In genomic region chr2:30067962-30068361, GRCm38 (mm10) we compare ENCODE assay signal across 8 mouse cellular contexts. TPM values are rescaled to one million over a fixed set of nuclear protein-coding genes. Genes with fewer than 3 reads are reported as not detected.
A peak's percentile ranks its signal among the peaks of the same experiment; 100 is the strongest.
DNase-seq lines count a peak whose midpoint lies in the region; ATAC-seq and TF ChIP-seq lines count a peak whose summit lies in the region.

No protein-coding gene starts in this region.

- H3K4me3 ChIP-seq in heart, embryonic 16.5 days (ENCODE audit: low read length) = peak overlapping the region; percentile 96
- peak overlapping the region; percentile 50 for H3K4me3 ChIP-seq in bone marrow, adult 2 months (replicated peaks; ENCODE audit: control insufficient read depth, low read depth, low read length)
- peak overlapping the region; percentile 100 for H3K4me3 ChIP-seq in hindbrain, embryonic 14.5 days (replicated peaks; ENCODE audit: low read length)
- H3K4me3 ChIP-seq in midbrain, embryonic 12.5 days = peak overlapping the region; percentile 100

- no peak for TF ChIP-seq CTCF in bone marrow, adult 2 months (IDR thresholded peaks at IDR 0.05; ENCODE audit: control insufficient read depth, insufficient read depth, low read length)

- peaks cover 26% of the 10 kb centered on the region for H3K4me1 ChIP-seq in heart, embryonic 16.5 days (ENCODE audit: control insufficient read depth, insufficient read depth, low read length)
- H3K4me1 ChIP-seq in bone marrow, adult 2 months (ENCODE audit: control insufficient read depth, insufficient read depth, low read length) = peaks cover 2% of the 10 kb centered on the region; the same call in 1 of the 2 replicates
- peaks cover 22% of the 10 kb centered on the region for H3K4me1 ChIP-seq in hindbrain, embryonic 14.5 days (replicated peaks; ENCODE audit: control insufficient read depth, insufficient read depth, low read length)
- H3K4me1 ChIP-seq in midbrain, embryonic 12.5 days = peaks cover 34% of the 10 kb centered on the region

- TF ChIP-seq POLR2A in bone marrow, adult 2 months (IDR thresholded peaks at IDR 0.05; ENCODE audit: borderline replicate concordance, control insufficient read depth, low read depth, low read length) = no peak

- DNase-seq in heart, postnatal 14 days = no peak
- no peak for DNase-seq in hindbrain, embryonic 14.5 days (ENCODE audit: low spot score)
- no peak for DNase-seq in frontal cortex, postnatal 36 days (ENCODE audit: low spot score in 2 of 2)
- DNase-seq in adipocyte (ENCODE audit: low spot score) = no peak
- DNase-seq in ovary, postnatal 10 days (ENCODE audit: low spot score) = no peak

- peak overlapping the region; percentile 94 for H3K9ac ChIP-seq in heart, embryonic 16.5 days (ENCODE audit: low read length)
- peak overlapping the region; percentile 97 for H3K9ac ChIP-seq in hindbrain, embryonic 14.5 days
- H3K9ac ChIP-seq in midbrain, embryonic 12.5 days (replicated peaks) = peak overlapping the region; percentile 100

- intact Hi-C loops in heart, postnatal 14 days (cut with DNase I) = no loop called here

- H3K36me3 ChIP-seq in heart, embryonic 16.5 days (ENCODE audit: control insufficient read depth, insufficient read depth) = peaks cover 29% of the 10 kb centered on the region
- peaks cover 44% of the 10 kb centered on the region for H3K36me3 ChIP-seq in hindbrain, embryonic 14.5 days (replicated peaks; ENCODE audit: control insufficient read depth, insufficient read depth)
- peaks cover 38% of the 10 kb centered on the region for H3K36me3 ChIP-seq in midbrain, embryonic 12.5 days

- no peaks in the 10 kb centered on the region for H3K27me3 ChIP-seq in heart, embryonic 16.5 days (ENCODE audit: control insufficient read depth, insufficient read depth, low read length)
- no peaks in the 10 kb centered on the region for H3K27me3 ChIP-seq in hindbrain, embryonic 14.5 days (ENCODE audit: control insufficient read depth, insufficient read depth, low read length)
- no peaks in the 10 kb centered on the region for H3K27me3 ChIP-seq in midbrain, embryonic 12.5 days

- ATAC-seq in heart, embryonic 16.5 days (replicated peaks; ENCODE audit: extremely low read depth, insufficient read depth, low FRiP score) = no peak
- ATAC-seq in hindbrain, embryonic 14.5 days (ENCODE audit: low FRiP score) = no peak
- ATAC-seq in midbrain, embryonic 12.5 days (ENCODE audit: low FRiP score, low read depth) = no peak

- H3K4me2 ChIP-seq in heart, embryonic 16.5 days (ENCODE audit: low read depth, low read length) = peak overlapping the region; percentile 76
- peak overlapping the region; percentile 69 for H3K4me2 ChIP-seq in hindbrain, embryonic 14.5 days (replicated peaks)
- H3K4me2 ChIP-seq in midbrain, embryonic 12.5 days (replicated peaks) = peak overlapping the region; percentile 74

- no peak overlapping the region for H3K27ac ChIP-seq in heart, embryonic 16.5 days (ENCODE audit: low read length)
- no peak overlapping the region for H3K27ac ChIP-seq in bone marrow, adult 2 months (ENCODE audit: control insufficient read depth, insufficient read depth, low read depth, low read length, poor library complexity)
- 0 out of 2 replicates have a peak overlapping the region, but pooled peaks have one; percentile 100 for H3K27ac ChIP-seq in hindbrain, embryonic 14.5 days
- no peak overlapping the region; the same call in 1 of the 2 replicates for H3K27ac ChIP-seq in midbrain, embryonic 12.5 days (replicated peaks)

- 25% methylated on average over 7 of the region's 7 CpGs for WGBS in heart, embryonic 16.5 days
- WGBS in bone marrow, adult 2 months = 11% methylated on average over 7 of the region's 7 CpGs
- WGBS in hindbrain, embryonic 14.5 days = 32% methylated on average over 7 of the region's 7 CpGs
- 33% methylated on average over 7 of the region's 7 CpGs for WGBS in midbrain, embryonic 12.5 days

- no peaks in the 10 kb centered on the region for H3K9me3 ChIP-seq in heart, embryonic 16.5 days (replicated peaks; ENCODE audit: control insufficient read depth, low read length)
- H3K9me3 ChIP-seq in hindbrain, embryonic 14.5 days (ENCODE audit: control insufficient read depth, low read length) = no peaks in the 10 kb centered on the region
- H3K9me3 ChIP-seq in midbrain, embryonic 12.5 days = no peaks in the 10 kb centered on the region

RNA-seq across cellular contexts. Expression of gene Pkn3, which starts 9.5 kb away (rescaled TPM):
- 9.4 and 11.7 TPM in 2 replicates for polyA plus RNA-seq in heart, embryonic 16.5 days (2015; fragmentation: Nextera tagmentation; extraction: Ambion mirVana)
- total RNA-seq in heart, postnatal 14 days (2021) = 10 to 100 TPM; 10.3 to 12.2 TPM
- 5.0 and 8.1 TPM in 2 replicates for polyA plus RNA-seq in bone marrow, adult 2 months (2011; ENCODE audit: insufficient read depth, insufficient read length, low replicate concordance, missing spikeins)
- polyA plus RNA-seq in hindbrain, embryonic 14.5 days (2014; fragmentation: Nextera tagmentation; extraction: Ambion mirVana) = 1.6 and 1.9 TPM in 2 replicates
- polyA plus RNA-seq in midbrain, embryonic 12.5 days (2016; fragmentation: Nextera tagmentation; extraction: Ambion mirVana) = 8.7 and 9.2 TPM in 2 replicates

RNA-seq across cellular contexts. Expression of gene Set, which starts 10.8 kb away (rescaled TPM):
- polyA plus RNA-seq in heart, embryonic 16.5 days (2015; fragmentation: Nextera tagmentation; extraction: Ambion mirVana) = 198 and 217 TPM in 2 replicates
- total RNA-seq in heart, postnatal 14 days (2021) = 10 to 100 TPM; 93.9 to 97.0 TPM
- polyA plus RNA-seq in bone marrow, adult 2 months (2011; ENCODE audit: insufficient read depth, insufficient read length, low replicate concordance, missing spikeins) = 140 and 230 TPM in 2 replicates
- 339 and 347 TPM in 2 replicates for polyA plus RNA-seq in hindbrain, embryonic 14.5 days (2014; fragmentation: Nextera tagmentation; extraction: Ambion mirVana)
- 627 and 693 TPM in 2 replicates for polyA plus RNA-seq in midbrain, embryonic 12.5 days (2016; fragmentation: Nextera tagmentation; extraction: Ambion mirVana)

RNA-seq across cellular contexts. Expression of gene Wdr34, which starts 19.3 kb away (rescaled TPM):
- 24.1 and 25.6 TPM in 2 replicates for polyA plus RNA-seq in heart, embryonic 16.5 days (2015; fragmentation: Nextera tagmentation; extraction: Ambion mirVana)
- total RNA-seq in heart, postnatal 14 days (2021) = 1 to 10 TPM; 7.2 TPM
- 3.6 and 5.7 TPM in 2 replicates for polyA plus RNA-seq in bone marrow, adult 2 months (2011; ENCODE audit: insufficient read depth, insufficient read length, low replicate concordance, missing spikeins)
- 66.6 and 67.2 TPM in 2 replicates for polyA plus RNA-seq in hindbrain, embryonic 14.5 days (2014; fragmentation: Nextera tagmentation; extraction: Ambion mirVana)
- polyA plus RNA-seq in midbrain, embryonic 12.5 days (2016; fragmentation: Nextera tagmentation; extraction: Ambion mirVana) = 38.0 and 39.1 TPM in 2 replicates

RNA-seq across cellular contexts. Expression of gene Zdhhc12, which starts 25.5 kb away (rescaled TPM):
- 29.4 and 30.8 TPM in 2 replicates for polyA plus RNA-seq in heart, embryonic 16.5 days (2015; fragmentation: Nextera tagmentation; extraction: Ambion mirVana)
- total RNA-seq in heart, postnatal 14 days (2021) = 1 to 10 TPM; 5.2 to 5.6 TPM
- 7.0 and 17.4 TPM in 2 replicates for polyA plus RNA-seq in bone marrow, adult 2 months (2011; ENCODE audit: insufficient read depth, insufficient read length, low replicate concordance, missing spikeins)
- 27.2 TPM in 2 replicates for polyA plus RNA-seq in hindbrain, embryonic 14.5 days (2014; fragmentation: Nextera tagmentation; extraction: Ambion mirVana)
- 22.8 and 23.9 TPM in 2 replicates for polyA plus RNA-seq in midbrain, embryonic 12.5 days (2016; fragmentation: Nextera tagmentation; extraction: Ambion mirVana)

RNA-seq across cellular contexts. Expression of gene Zer1, which starts 56.4 kb away (rescaled TPM):
- polyA plus RNA-seq in heart, embryonic 16.5 days (2015; fragmentation: Nextera tagmentation; extraction: Ambion mirVana) = 5.7 TPM in 2 replicates
- total RNA-seq in heart, postnatal 14 days (2021) = 10 to 100 TPM; 25.1 to 27.7 TPM
- 12.3 and 24.8 TPM in 2 replicates for polyA plus RNA-seq in bone marrow, adult 2 months (2011; ENCODE audit: insufficient read depth, insufficient read length, low replicate concordance, missing spikeins)
- polyA plus RNA-seq in hindbrain, embryonic 14.5 days (2014; fragmentation: Nextera tagmentation; extraction: Ambion mirVana) = 13.2 and 16.0 TPM in 2 replicates
- 11.6 and 11.7 TPM in 2 replicates for polyA plus RNA-seq in midbrain, embryonic 12.5 days (2016; fragmentation: Nextera tagmentation; extraction: Ambion mirVana)

Comparison
In these comparisons a context has a peak if more than half of its experiments do, and no peak if none do; other contexts are left out.
1. H3K4me3 ChIP-seq: peak in every context shown above with its lines; median percentile 100 in hindbrain, embryonic 14.5 days; 100 in midbrain, embryonic 12.5 days; 96 in heart, embryonic 16.5 days; 50 in bone marrow, adult 2 months.